Mouse (Mus musculus) C2C12 (cell line): ENCODE results near the gene Ibtk. TPM values are rescaled to one million over a fixed set of nuclear protein-coding genes. Genes with fewer than 3 reads are reported as not detected.

Experiments used
- H3K27me3 ChIP-seq: one replicate; pipeline ENCODE4 v1.6.1; 2011; ENCODE audit not compliant: control insufficient read depth, insufficient read depth, insufficient read length
- H3K36me3 ChIP-seq: one replicate; pipeline ENCODE4 v1.6.1; 2011; ENCODE audit not compliant: control insufficient read depth, insufficient read depth
- H3K4me3 ChIP-seq: one replicate; pipeline ENCODE4 v1.5.1; 2011; ENCODE audit warnings: mild to moderate bottlenecking, control low read depth; ENCODE audit not compliant: poor library complexity, insufficient read depth, severe bottlenecking
- H3K79me2 ChIP-seq: one replicate; pipeline ENCODE4 v1.6.1; 2011; ENCODE audit not compliant: control insufficient read depth, insufficient read depth
- H3K79me3 ChIP-seq: one replicate; pipeline ENCODE4 v1.6.1; 2011; ENCODE audit warnings: low read depth, control low read depth
- H3ac ChIP-seq: one replicate; pipeline ENCODE3; 2011; ENCODE audit warnings: low read depth; ENCODE audit not compliant: control insufficient read depth, insufficient read length
- CEBPB ChIP-seq: IDR thresholded peaks from one replicate; pipeline ENCODE4 v1.6.1; 2011; ENCODE audit warnings: low read depth, mild to moderate bottlenecking, control low read depth, moderate library complexity
- CTCF ChIP-seq: IDR thresholded peaks from one replicate; pipeline ENCODE4 v1.5.1; 2011; ENCODE audit not compliant: control insufficient read depth, insufficient read depth, insufficient read length
- FOSL1 ChIP-seq: IDR thresholded peaks from one replicate; pipeline ENCODE4 v1.8.0; 2011; ENCODE audit warnings: mild to moderate bottlenecking, low read length; ENCODE audit not compliant: poor library complexity, insufficient read depth, severe bottlenecking
- MAX ChIP-seq: IDR thresholded peaks from one replicate; pipeline ENCODE4 v1.6.1; 2011; ENCODE audit warnings: mild to moderate bottlenecking, control low read depth
- MYOD1 ChIP-seq: IDR thresholded peaks from one replicate; pipeline ENCODE4 v1.6.1; 2011; ENCODE audit warnings: low read depth; ENCODE audit not compliant: control insufficient read depth, insufficient read length
- MYOG ChIP-seq: IDR thresholded peaks from one replicate; pipeline ENCODE4 v1.6.1; 2011; ENCODE audit not compliant: control insufficient read depth, insufficient read length; ENCODE audit errors: extremely low read depth
- USF1 ChIP-seq: IDR thresholded peaks from one replicate; pipeline ENCODE4 v1.6.1; 2011; ENCODE audit warnings: low read depth, mild to moderate bottlenecking, control low read depth, moderate library complexity
- polyA plus RNA-seq: library from polyadenylated mRNA; unstranded; fragments of >200 nt; fragmentation: generic; extraction: Trizol; gene quantifications from one replicate; pipeline ENCODE4 v1.2.1, GENCODE M21; 2012; ENCODE audit warnings: missing spikeins

The Ibtk gene
- polyA plus RNA-seq, 1 experiment: 8.3 TPM

DNA sequence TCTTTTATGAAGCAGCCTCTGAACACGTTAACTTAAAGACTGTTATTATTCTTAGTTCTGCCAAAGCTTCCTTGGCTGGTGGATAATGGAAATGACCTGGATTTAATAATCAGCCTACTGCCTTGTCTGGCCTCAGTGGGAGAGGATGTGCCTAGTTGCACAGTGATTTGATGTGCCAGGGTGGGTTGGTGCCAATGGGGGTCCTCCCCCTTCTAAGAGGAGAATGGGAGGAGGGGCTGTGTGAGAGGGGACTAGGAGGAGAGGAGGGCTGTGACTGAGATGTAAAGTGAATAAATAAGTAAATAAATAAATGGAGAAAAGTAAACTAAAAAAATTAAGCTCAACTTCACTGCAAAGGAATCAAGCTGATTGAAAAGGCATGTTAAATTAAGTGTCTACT is 85.3 kb downstream of the Ibtk start:
- Histone ChIP-seq H3K79me3 (no peaks in the 10 kb centered on the region), H3ac (no peak overlapping the region), H3K36me3 (no peaks in the 10 kb centered on the region), H3K4me3 (no peak overlapping the region), H3K27me3 (no peaks in the 10 kb centered on the region), H3K79me2 (no peaks in the 10 kb centered on the region)
- TF ChIP-seq MAX (no peak), MYOG (no peak), MYOD1 (no peak), CTCF (no peak), CEBPB (no peak), USF1 (no peak), FOSL1 (no peak)

DNA sequence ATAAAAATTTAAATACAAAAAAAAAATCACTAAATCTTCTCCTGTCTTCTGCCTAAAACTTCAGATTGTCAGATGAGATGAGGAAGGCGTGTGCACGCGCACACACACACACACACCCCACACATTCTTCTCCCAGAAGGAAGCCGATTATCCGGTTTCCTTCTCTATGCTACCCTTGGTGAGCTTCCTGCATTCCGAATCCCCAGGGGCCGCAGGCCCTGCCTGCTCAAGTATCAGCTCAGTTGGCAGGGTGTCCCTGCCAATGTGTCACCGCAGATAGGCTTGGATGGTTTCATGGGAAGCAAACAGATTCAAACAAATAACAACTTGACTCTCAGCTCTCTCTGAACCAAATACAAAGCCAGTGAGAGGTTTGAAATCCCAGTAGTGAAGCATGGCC is 86.0 kb downstream of the Ibtk start:
- Histone ChIP-seq H3K79me2 (no peaks in the 10 kb centered on the region), H3K4me3 (no peak overlapping the region), H3K79me3 (no peaks in the 10 kb centered on the region), H3K36me3 (no peaks in the 10 kb centered on the region), H3K27me3 (no peaks in the 10 kb centered on the region), H3ac (no peak overlapping the region)
- no peak for TF ChIP-seq MYOD1
- no peak for TF ChIP-seq MAX
- no peak for TF ChIP-seq CEBPB
- TF ChIP-seq MYOG: no peak
- TF ChIP-seq USF1: no peak

DNA sequence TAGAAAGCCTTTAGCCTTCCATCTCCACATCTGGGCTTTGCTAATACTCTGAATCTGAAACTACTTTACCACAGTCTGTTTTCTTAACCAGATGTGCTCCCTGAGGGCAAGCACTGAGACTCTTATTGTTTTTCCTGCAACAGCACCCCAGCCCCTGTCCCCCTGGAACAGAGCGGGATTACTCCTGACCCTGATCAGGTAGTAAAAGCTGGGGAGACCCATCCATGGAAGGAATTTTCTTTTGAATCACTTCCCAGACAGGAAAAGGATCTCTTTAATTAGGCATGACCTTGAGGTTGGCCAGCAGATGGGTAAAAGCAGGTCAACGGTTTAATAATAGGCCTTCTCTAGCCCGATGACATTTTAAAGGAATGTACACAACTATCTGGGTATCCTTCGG is 95.7 kb downstream of the Ibtk start:
- no peaks in the 10 kb centered on the region for H3K27me3 ChIP-seq
- H3K4me3 ChIP-seq: no peak overlapping the region
- no peaks in the 10 kb centered on the region for H3K79me2 ChIP-seq
- H3ac ChIP-seq: no peak overlapping the region
- no peaks in the 10 kb centered on the region for H3K79me3 ChIP-seq
- no peaks in the 10 kb centered on the region for H3K36me3 ChIP-seq
- TF ChIP-seq CEBPB (no peak), USF1 (no peak), FOSL1 (no peak), MYOD1 (no peak), CTCF (no peak), MAX (no peak), MYOG (no peak)

- no peaks in the 10 kb centered on the region for H3K36me3 ChIP-seq
- no peaks in the 10 kb centered on the region for H3K79me3 ChIP-seq
- H3K4me3 ChIP-seq: no peak overlapping the region
- TF ChIP-seq CEBPB: no peak
- no peak for TF ChIP-seq USF1
- no peak for TF ChIP-seq MYOD1
- no peaks in the 10 kb centered on the region for H3K79me2 ChIP-seq
- H3ac ChIP-seq: no peak overlapping the region
- H3K27me3 ChIP-seq: no peaks in the 10 kb centered on the region
Measured at GRCm38 (mm10) chr9:85638276-85638675, 110.9 kb downstream of the Ibtk start.

Other genes with a start within 250 kb of the Ibtk start
- gene Tpbg, start 93.0 kb upstream of the Ibtk start, polyA plus RNA-seq: 30.9 TPM